Mouse (Mus musculus) cerebellum, postnatal 10 days (tissue): ENCODE results near the gene Ece2.
A peak's percentile ranks its signal among the peaks of the same experiment; 100 is the strongest.

Experiments used
- DNase-seq, 2 experiments: peaks; one replicate each; pipeline ENCODE4 v3.0.0; 2021; ENCODE audit warnings: mixed read lengths in 2 of 2

The Ece2 gene

GRCm38 (mm10) chr16:20629731-20630634 is at the start of gene Ece2:
Gene Ece2, plus strand, starts transcription at chr16:20629828.
- peak; percentile 73 to 79 for DNase-seq

- DNase-seq: peak in 1 of 2 experiments; percentile 42
Observed at GRCm38 (mm10) chr16:20589366-20589938, 40.2 kb upstream of the Ece2 start, which contains the start of gene Vwa5b2. Gene Vwa5b2, plus strand, starts transcription at chr16:20589471.

- peak; percentile 78 to 84 for DNase-seq
Observed at GRCm38 (mm10) chr16:20589939-20590679, 39.5 kb upstream of the Ece2 start.

GRCm38 (mm10) chr16:20590680-20591038 is 39.0 kb upstream of the Ece2 start:
- peak; percentile 34 to 38 for DNase-seq

GRCm38 (mm10) chr16:20591076-20591705 is 38.4 kb upstream of the Ece2 start:
- peak; percentile 49 to 52 for DNase-seq

GRCm38 (mm10) chr16:20595060-20595673 is 34.5 kb upstream of the Ece2 start:
- DNase-seq: no peak

GRCm38 (mm10) chr16:20595737-20596136 is 33.9 kb upstream of the Ece2 start:
- DNase-seq: no peak

- DNase-seq: no peak
Observed at GRCm38 (mm10) chr16:20596687-20597441, 32.8 kb upstream of the Ece2 start.

- DNase-seq: peak in 1 of 2 experiments; percentile 40
Observed at GRCm38 (mm10) chr16:20600511-20600910, 29.1 kb upstream of the Ece2 start.

GRCm38 (mm10) chr16:20604705-20605104 is 24.9 kb upstream of the Ece2 start:
- DNase-seq: peak; percentile 23 to 32

GRCm38 (mm10) chr16:20610501-20611356 is 18.9 kb upstream of the Ece2 start:
- peak; percentile 85 for DNase-seq

- DNase-seq: peak; percentile 88 to 89
Observed at GRCm38 (mm10) chr16:20611357-20612227, 18.0 kb upstream of the Ece2 start, which contains the start of the genes Eef1akmt4, Gm49333 and Alg3. Gene Eef1akmt4, plus strand, starts transcription at chr16:20611593. Gene Gm49333, plus strand, starts transcription at chr16:20611610. Gene Alg3, minus strand, starts transcription at chr16:20611735.

GRCm38 (mm10) chr16:20619541-20620398 is 9.9 kb upstream of the Ece2 start:
- DNase-seq: peak; percentile 70 to 75

- peak in 1 of 2 experiments; percentile 60 for DNase-seq
Observed at GRCm38 (mm10) chr16:20620399-20620735, 9.3 kb upstream of the Ece2 start.

GRCm38 (mm10) chr16:20620751-20621190 is 8.9 kb upstream of the Ece2 start:
- peak in 1 of 2 experiments; percentile 62 for DNase-seq

GRCm38 (mm10) chr16:20621191-20621990 is 8.2 kb upstream of the Ece2 start, which contains the start of gene Camk2n2:
Gene Camk2n2, minus strand, starts transcription at chr16:20621287.
- DNase-seq: peak; percentile 88 to 90

- DNase-seq: peak; percentile 77 to 83
Observed at GRCm38 (mm10) chr16:20621991-20622685, 7.5 kb upstream of the Ece2 start.
